Mouse (Mus musculus): ENCODE measurements around the gene Mpig6b. TPM values are rescaled to one million over a fixed set of nuclear protein-coding genes. Genes with fewer than 3 reads are reported as not detected.

The Mpig6b gene
- polyA plus RNA-seq, 1 experiment, result 53.5 TPM

- peaks cover 8% of the 10 kb centered on the region for H3K27me3 ChIP-seq (replicated peaks)
- peak overlapping the region; percentile 94 for H3K4me3 ChIP-seq (replicated peaks)
- H3K36me3 ChIP-seq (replicated peaks; ENCODE audit: low read length), result peaks cover 63% of the 10 kb centered on the region
- H3K9me3 ChIP-seq, result no peaks in the 10 kb centered on the region
- TF ChIP-seq FLI1 (IDR thresholded peaks at IDR 0.05; ENCODE audit: low read length) (no peak), GATA1 (IDR thresholded peaks at IDR 0.05; ENCODE audit: borderline replicate concordance, low read length) (no peak)
- H3K4me1 ChIP-seq, result peaks cover 96% of the 10 kb centered on the region
These were observed 2.5 kb downstream of the Mpig6b start for GRCm38 (mm10) chr17:35063466-35063865.

GRCm38 (mm10) chr17:35061299-35061698 is 4.7 kb downstream of the Mpig6b start:
- peak overlapping the region; percentile 53 for H3K4me3 ChIP-seq (replicated peaks)

GRCm38 (mm10) chr17:35060737-35061297 is 5.2 kb downstream of the Mpig6b start:
- peak overlapping the region; percentile 94 for H3K4me3 ChIP-seq (replicated peaks)
- H3K9me3 ChIP-seq, result no peaks in the 10 kb centered on the region
- H3K27me3 ChIP-seq (replicated peaks), result no peaks in the 10 kb centered on the region
- peaks cover 93% of the 10 kb centered on the region for H3K4me1 ChIP-seq
- peaks cover 80% of the 10 kb centered on the region for H3K36me3 ChIP-seq (replicated peaks; ENCODE audit: low read length)
- no peak for TF ChIP-seq FLI1 (IDR thresholded peaks at IDR 0.05; ENCODE audit: low read length)
- TF ChIP-seq GATA1 (IDR thresholded peaks at IDR 0.05; ENCODE audit: borderline replicate concordance, low read length), result no peak

More at GRCm38 (mm10) chr17:35061299-35061698, 4.7 kb downstream of the Mpig6b start:
- no peaks in the 10 kb centered on the region for H3K9me3 ChIP-seq
- H3K36me3 ChIP-seq (replicated peaks; ENCODE audit: low read length), result peaks cover 75% of the 10 kb centered on the region
- peaks cover 2% of the 10 kb centered on the region for H3K27me3 ChIP-seq (replicated peaks)
- peaks cover 93% of the 10 kb centered on the region for H3K4me1 ChIP-seq
- TF ChIP-seq GATA1 (IDR thresholded peaks at IDR 0.05; ENCODE audit: borderline replicate concordance, low read length) (no peak), FLI1 (IDR thresholded peaks at IDR 0.05; ENCODE audit: low read length) (no peak)

- H3K4me3 ChIP-seq (replicated peaks), result peak overlapping the region; percentile 94
- H3K36me3 ChIP-seq (replicated peaks; ENCODE audit: low read length), result peaks cover 87% of the 10 kb centered on the region
- H3K9me3 ChIP-seq, result no peaks in the 10 kb centered on the region
- H3K4me1 ChIP-seq, result peaks cover 93% of the 10 kb centered on the region
- no peaks in the 10 kb centered on the region for H3K27me3 ChIP-seq (replicated peaks)
- TF ChIP-seq GATA1 (IDR thresholded peaks at IDR 0.05; ENCODE audit: borderline replicate concordance, low read length) (no peak), FLI1 (IDR thresholded peaks at IDR 0.05; ENCODE audit: low read length) (no peak)
These were observed 5.9 kb downstream of the Mpig6b start for GRCm38 (mm10) chr17:35060071-35060470.

GRCm38 (mm10) chr17:35058911-35059892 is 6.8 kb downstream of the Mpig6b start, which contains the start of gene Ddah2:
Gene Ddah2, plus strand, starts transcription at chr17:35059035.
- Histone ChIP-seq H3K4me3 (replicated peaks) (peak within 1 kb of the TSS; percentile 94), H3K9me3 (no peaks in the 10 kb centered on the region), H3K4me1 (peaks cover 91% of the 10 kb centered on the region), H3K27me3 (replicated peaks) (no peaks in the 10 kb centered on the region), H3K36me3 (replicated peaks; ENCODE audit: low read length) (peaks cover 89% of the 10 kb centered on the region)
- TF ChIP-seq FLI1 (IDR thresholded peaks at IDR 0.05; ENCODE audit: low read length) (no peak), GATA1 (IDR thresholded peaks at IDR 0.05; ENCODE audit: borderline replicate concordance, low read length) (no peak)

GRCm38 (mm10) chr17:35058316-35058715 is 7.7 kb downstream of the Mpig6b start:
- TF ChIP-seq GATA1 (IDR thresholded peaks at IDR 0.05; ENCODE audit: borderline replicate concordance, low read length) (no peak), FLI1 (IDR thresholded peaks at IDR 0.05; ENCODE audit: low read length) (no peak)
- Histone ChIP-seq H3K36me3 (replicated peaks; ENCODE audit: low read length) (peaks cover 88% of the 10 kb centered on the region), H3K4me1 (peaks cover 90% of the 10 kb centered on the region), H3K27me3 (replicated peaks) (no peaks in the 10 kb centered on the region), H3K9me3 (no peaks in the 10 kb centered on the region), H3K4me3 (replicated peaks) (no peak overlapping the region)

GRCm38 (mm10) chr17:35057090-35057489 is 8.9 kb downstream of the Mpig6b start:
- TF ChIP-seq FLI1 (IDR thresholded peaks at IDR 0.05; ENCODE audit: low read length) (no peak), GATA1 (IDR thresholded peaks at IDR 0.05; ENCODE audit: borderline replicate concordance, low read length) (no peak)
- Histone ChIP-seq H3K27me3 (replicated peaks) (no peaks in the 10 kb centered on the region), H3K36me3 (replicated peaks; ENCODE audit: low read length) (peaks cover 89% of the 10 kb centered on the region), H3K4me1 (peaks cover 92% of the 10 kb centered on the region), H3K4me3 (replicated peaks) (no peak overlapping the region), H3K9me3 (no peaks in the 10 kb centered on the region)

GRCm38 (mm10) chr17:35055691-35056495 is 10.1 kb downstream of the Mpig6b start:
- Histone ChIP-seq H3K4me3 (replicated peaks) (peak overlapping the region; percentile 71), H3K9me3 (no peaks in the 10 kb centered on the region), H3K4me1 (peaks cover 86% of the 10 kb centered on the region), H3K27me3 (replicated peaks) (no peaks in the 10 kb centered on the region), H3K36me3 (replicated peaks; ENCODE audit: low read length) (peaks cover 86% of the 10 kb centered on the region)
- TF ChIP-seq FLI1 (IDR thresholded peaks at IDR 0.05; ENCODE audit: low read length) (no peak), GATA1 (IDR thresholded peaks at IDR 0.05; ENCODE audit: borderline replicate concordance, low read length) (no peak)

GRCm38 (mm10) chr17:35052271-35052798 is 13.6 kb downstream of the Mpig6b start:
- Histone ChIP-seq H3K4me1 (peaks cover 68% of the 10 kb centered on the region), H3K27me3 (replicated peaks) (no peaks in the 10 kb centered on the region), H3K9me3 (no peaks in the 10 kb centered on the region), H3K36me3 (replicated peaks; ENCODE audit: low read length) (peaks cover 57% of the 10 kb centered on the region), H3K4me3 (replicated peaks) (peak overlapping the region; percentile 97)
- TF ChIP-seq GATA1 (IDR thresholded peaks at IDR 0.05; ENCODE audit: borderline replicate concordance, low read length) (no peak), FLI1 (IDR thresholded peaks at IDR 0.05; ENCODE audit: low read length) (no peak)

Measured in megakaryocyte, embryonic 14.5 days (primary cell).